Mouse (Mus musculus) naive thymus-derived CD4-positive, alpha-beta T cell, adult 2 months (primary cell): Measurements from ENCODE around the gene Nufip1.
"Not testable (repeated sequence)": the region's sequence is repeated elsewhere in the genome, so short reads cannot be mapped to it uniquely, and the experiment has no call there.

Source experiments
- DNase-seq: peaks from one replicate; pipeline ENCODE4 v3.0.0-alpha.2; 2011; ENCODE audit warnings: low read depth

Nufip1 gene

DNA sequence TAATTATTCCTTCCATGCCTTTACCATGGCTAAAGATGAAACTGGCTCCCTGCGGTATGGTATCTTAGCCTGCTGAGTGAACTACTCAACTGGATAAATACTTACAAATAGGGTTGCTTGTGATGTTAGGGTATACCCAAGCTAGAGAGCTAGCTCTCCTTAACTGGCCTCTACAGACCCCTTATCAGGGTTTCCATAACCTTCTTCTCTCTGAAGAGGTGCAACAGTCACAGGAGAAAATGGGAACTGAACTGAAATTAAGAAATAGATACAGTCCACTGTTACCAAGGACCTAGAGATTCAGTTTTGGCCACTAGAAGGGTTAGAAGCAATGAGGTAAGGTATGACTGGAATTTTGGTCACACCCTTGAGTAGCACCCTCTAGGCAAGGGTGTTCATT is 34.6 kb downstream of the Nufip1 start:
- DNase-seq, result no peak

DNA sequence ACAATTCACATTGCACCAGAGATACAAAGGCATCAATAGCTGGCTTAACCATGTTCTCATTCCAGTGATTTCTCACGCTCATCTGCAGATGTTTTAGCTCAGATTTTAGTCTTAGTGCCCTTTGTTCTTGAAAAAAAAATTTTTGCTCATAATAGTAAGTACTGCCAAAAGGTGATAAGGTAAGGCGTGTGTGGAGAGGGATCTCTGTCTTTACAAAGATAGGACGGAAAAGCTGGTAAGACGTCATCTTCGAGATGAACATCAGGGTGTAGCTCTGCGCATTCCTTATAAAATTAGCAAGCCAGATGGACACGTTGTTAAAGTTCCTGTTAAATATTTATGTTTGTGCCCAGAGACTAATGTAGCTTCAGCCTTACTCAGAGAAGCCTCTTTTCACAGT is 35.2 kb downstream of the Nufip1 start:
- DNase-seq, result no peak

DNA sequence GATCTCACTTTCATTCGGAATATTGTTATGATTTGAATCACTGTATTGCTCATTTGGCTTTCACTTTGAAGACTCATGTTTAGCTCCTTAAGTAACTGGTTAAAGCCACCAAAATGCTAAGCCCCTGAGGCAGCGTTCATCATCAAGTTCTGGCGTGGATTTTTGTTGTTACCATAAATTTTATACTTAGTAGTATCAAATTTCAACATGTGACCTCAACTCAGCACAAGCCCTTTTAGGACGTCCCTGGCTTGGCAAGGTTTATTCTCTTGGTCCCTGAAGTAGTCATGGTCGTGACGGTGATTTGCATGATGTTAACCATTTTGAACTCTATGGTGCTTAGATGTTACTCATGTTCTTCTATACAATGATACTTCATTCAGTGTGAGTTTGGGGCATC is 36.4 kb downstream of the Nufip1 start:
- no peak for DNase-seq

DNA sequence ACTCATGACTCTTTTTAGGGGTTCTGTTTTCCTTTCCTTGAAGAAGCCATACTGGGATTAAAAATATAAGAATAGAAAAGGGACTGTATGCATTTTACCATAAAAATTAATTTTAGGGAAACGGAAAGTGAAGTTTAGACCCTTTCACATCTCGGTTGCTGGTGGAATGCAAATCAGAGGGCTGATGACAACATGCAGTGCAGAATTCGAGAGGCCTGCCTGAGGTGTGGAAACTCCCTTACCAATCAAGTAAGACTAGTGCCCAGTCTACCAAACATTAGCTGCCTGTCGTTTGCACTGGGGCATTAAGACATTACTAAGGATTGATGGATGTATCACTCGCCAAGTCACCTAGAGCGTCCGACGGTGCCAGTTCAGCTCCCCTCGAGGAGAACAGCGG is 37.6 kb downstream of the Nufip1 start:
- no peak for DNase-seq

DNA sequence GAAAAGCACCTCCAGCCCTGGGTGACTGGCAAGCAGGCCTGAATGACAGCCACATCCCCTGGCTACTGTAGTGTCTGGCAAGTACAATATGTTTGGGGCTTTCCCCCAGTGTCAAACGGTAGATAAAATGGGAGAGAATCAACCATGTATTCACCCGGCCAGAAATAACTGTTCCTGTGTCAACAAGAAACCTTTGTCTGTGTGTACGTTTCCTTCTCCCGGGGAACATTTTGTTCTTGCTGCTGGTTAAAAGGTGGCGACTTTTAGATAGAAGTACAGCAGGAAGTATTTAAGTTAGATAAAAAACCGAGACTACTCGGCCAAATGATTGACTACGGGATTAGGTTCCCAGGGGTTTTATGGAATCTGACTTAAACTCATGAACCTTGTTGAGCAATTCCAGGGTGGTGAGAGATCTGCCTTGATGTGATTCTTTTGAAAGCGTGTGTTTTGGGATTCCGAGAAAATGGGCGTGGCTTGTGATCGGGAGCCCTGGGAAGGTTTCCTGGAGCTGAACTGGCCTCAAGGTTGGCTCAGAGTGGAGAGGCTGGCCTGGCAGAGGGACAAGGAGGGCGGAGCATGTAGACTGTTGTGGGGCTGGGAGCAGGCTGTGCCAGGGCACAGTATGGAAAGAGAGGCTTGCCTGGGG is 39.0 kb downstream of the Nufip1 start:
- no peak for DNase-seq

DNA sequence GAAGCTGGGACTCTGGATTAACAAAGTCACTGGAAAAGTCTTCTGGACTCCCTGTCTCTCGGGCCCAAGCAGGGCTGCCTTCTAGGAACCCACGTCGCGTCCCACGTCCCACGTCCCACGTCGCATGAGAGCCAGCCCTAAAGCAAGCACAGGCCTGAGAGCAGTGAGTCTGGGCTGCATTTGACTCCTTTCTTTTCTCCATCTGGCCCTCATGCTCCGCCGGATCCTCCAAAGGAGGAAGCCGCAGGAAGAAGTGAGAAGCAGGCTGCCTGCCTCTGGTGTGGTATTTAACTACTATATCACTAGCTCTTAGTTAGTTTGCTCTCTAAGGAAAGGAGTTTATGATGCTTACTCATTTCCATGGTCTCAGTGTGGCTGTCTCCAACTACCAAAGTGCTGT is 39.8 kb downstream of the Nufip1 start:
- no peak for DNase-seq

DNA sequence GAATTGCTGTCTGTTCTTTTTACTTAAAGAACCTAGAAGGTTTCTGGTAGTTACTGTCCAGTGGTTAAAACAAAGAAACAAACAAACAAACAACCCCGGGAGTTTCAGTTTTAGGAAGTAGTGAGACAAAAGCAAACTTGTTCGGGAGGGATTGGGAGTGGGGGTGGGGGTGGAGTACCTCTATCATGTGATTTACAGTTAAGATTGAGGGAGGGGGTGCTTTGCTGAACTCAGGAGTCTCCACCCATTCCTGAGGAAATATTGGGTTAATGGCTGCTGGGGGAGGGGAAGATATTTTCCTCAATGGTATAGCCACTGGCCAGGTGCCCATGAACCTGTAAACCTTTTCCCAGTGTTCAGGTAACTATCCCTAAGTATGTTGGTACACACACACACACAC is 40.3 kb downstream of the Nufip1 start:
- no peak for DNase-seq

DNA sequence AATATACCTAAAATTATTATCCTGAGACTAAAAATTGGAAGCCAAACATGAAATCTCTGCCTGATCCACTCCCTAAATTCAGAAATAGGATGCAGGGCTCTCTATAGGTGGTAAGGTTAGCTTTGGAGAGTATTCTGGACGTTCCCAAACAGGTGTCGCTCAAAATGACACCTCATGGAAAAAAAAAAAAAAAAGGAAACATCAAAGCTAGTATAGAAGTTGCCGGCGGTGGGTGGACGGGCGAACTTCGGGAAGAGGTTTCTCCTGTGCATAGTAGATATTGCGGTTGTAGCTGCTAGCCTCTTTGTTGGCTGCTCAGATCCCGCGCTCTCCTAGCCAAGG is 41.1 kb downstream of the Nufip1 start:
- no peak for DNase-seq

DNA sequence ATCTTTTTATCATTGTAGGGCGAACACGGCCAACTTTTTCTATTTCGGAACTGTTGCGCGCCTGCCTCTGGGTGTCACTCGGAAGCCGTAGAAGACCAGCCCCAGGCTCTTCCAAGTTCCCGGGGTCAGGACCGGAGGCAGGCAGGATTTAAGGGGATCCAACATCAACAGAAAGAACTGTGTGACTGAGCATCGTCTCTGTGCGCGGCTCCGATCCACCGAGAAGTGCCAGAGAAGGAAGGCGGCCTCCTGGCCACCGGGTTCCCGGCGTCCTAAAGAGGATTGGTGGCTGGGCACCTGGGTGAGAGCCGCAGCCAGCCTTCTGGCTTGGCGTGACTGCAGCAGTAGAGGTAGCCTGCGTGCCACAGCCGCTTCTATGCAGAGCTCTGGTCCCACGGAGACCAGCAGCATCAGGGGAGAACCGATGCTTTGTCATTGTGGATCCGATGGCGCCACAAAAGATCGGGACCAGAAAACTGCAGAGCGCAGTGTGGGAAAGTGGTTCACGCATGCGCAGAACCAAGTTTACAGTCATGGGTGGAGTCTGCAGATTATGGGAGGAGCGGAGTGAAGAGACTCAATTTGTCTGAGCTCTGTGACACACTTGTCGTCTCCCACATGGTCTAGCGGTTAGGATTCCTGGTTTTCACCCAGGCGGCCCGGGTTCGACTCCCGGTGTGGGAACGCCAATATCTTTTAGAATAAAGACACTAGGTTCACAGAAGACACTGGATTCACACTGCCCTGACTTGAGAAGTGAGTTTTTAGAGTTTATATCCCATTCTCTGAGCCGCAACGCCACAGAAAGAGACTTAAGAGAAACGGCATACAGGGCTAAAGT is 41.7 kb downstream of the Nufip1 start:
- peak; percentile 98 for DNase-seq

DNA sequence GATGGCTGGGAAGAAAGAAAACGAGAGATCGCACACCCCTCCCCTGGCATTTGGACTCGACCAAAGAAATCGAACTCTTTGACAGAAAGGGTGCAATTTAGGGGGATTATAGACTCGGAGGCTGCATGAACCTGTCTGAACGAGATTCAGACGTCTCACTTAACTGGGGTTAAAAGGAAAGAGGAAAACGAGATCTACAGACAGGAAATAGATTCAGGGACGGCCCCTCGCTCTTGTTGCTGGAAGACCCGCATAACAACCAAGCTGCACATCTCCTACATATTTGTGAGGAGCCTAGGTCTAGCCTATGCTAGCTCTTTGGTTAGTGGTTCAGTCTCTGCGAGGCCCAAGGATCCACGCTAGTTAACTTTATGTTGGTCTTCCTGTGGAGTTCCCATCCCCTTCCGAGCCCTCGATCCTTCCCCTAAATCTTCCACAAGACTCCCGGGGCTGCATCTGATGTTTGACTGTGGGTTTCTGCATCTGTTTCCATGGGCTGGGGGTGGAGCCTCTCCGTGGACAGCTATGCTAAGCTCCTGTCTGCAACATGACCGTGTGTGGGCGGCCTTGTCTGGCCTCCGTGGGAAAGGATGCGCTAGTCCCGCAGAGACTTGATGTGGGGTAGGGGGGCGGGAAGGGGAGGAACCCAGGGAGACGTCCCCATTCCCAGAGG is 42.4 kb downstream of the Nufip1 start:
- DNase-seq, result no peak

DNA sequence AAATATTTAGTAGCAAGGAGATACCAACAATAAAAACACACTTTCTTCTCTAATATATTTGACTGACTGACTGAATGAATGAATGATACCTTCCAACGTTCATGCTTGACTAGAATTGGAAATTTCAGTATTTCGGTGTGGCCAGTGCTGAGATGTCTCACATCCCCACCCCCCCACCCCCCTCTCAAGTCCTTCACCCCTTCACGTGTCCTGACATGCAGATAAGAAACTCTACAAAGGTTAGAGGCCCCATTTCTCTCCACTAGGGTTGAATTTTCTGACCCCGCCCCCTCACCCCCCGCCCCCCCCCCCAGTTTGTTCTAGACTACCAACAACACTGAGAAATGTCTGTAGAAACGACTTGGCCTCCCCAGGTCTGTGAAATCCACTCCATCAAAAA is 43.1 kb downstream of the Nufip1 start:
- DNase-seq, result peak; percentile 17

DNA sequence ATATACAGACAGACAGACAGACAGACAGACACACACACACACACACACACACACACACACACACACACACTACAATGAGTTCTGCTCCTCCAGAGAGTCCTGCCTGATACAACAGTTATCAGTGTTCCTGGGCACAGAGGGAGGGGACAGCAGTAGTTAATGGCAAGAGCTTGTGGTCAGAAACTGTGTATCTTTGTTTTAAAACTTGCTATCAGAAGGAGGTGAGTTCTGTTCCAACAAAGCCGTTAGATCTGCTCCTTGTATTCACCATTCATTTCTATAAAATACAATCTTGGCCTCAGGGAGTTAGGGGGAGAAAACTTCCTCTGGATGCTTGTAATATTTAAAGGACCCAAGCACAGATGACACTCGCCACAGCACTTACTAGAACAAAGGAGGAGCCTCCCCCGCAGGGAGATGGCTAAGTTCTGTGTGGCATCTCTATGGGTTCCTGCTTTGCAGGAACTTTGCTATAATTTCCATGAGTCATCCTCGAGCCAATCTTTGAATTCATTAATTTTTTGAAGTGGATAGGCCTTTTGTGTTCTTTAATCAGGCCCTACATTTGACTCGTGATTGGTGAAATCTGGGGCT is 47.6 kb downstream of the Nufip1 start:
- no peak for DNase-seq

DNA sequence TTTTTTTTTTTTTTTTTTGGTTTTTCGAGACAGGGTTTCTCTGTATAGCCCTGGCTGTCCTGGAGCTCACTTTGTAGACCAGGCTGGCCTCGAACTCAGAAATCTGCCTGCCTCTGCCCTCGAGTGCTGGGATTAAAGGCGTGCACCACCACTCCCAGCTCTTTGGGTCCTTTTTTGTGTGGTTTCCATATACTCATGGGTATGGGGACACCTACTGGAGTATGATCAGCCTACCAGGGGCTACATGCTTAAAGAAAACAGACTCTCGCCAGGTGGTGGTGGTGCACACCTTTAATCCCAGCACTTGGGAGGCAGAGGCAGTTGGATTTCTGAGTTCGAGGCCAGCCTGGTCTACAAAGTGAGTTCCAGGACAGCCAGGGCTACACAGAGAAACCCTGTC is 49.9 kb downstream of the Nufip1 start:
- DNase-seq, result not testable (repeated sequence)

DNA sequence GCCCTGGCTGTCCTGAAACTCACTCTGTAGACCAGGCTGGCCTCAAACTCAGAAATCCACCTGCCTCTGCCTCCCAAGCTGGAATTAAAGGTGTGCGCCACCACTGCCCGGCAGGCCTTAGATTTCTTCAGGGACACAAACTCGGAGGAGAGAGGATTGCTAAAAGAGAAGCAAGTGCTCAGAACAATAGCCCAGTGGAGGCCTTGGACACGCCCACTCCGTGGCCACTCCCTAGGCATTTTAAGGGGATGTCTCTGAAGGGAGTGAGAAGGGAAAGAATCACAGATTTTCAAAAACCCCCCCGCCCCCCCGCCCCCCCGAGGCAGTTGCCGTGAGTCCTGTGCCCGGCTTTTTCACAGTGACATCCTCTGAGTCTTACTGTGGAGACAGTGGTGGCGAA is 53.5 kb downstream of the Nufip1 start:
- DNase-seq, result no peak

DNA sequence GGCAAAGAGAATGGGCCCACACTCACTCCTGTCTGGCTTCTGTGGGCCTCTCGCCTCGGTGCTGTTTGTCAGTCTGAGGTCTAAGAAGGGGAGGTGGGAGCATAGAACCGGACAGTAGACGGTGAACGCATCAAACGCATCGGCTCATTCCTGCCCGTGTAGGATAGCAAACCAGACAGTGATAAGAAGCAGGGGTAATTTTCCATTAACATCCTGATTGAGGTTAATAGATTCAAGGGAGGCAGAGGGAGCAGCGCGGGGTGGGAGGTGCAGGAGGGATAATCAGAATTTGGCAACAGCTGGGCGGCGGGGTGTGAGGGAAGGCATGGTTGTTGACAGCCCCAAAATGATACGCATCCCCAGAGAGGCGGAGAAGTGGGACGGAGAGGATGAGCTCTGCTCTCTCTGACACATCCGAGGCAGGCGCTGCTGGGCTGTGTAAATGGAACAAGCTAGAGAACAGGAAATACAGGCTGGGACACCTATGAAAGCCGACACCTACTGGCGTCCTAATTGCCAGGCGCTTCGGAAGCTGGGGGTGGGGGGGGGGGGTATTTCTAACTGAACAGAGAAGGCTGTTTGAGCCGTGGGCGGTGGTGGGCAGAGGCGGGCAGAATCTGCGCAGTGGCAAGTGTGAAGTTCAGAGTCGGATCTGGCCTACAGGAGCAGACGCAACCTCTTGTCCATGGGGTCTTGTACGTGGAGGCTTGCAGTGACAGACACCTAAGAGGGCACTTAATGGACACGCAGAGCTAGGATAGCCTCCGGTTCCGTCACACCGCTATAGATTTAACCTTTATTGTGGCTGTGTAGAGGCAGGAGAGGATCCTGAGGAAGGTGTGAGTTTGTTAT is 54.4 kb downstream of the Nufip1 start:
- peak; percentile 14 for DNase-seq

DNA sequence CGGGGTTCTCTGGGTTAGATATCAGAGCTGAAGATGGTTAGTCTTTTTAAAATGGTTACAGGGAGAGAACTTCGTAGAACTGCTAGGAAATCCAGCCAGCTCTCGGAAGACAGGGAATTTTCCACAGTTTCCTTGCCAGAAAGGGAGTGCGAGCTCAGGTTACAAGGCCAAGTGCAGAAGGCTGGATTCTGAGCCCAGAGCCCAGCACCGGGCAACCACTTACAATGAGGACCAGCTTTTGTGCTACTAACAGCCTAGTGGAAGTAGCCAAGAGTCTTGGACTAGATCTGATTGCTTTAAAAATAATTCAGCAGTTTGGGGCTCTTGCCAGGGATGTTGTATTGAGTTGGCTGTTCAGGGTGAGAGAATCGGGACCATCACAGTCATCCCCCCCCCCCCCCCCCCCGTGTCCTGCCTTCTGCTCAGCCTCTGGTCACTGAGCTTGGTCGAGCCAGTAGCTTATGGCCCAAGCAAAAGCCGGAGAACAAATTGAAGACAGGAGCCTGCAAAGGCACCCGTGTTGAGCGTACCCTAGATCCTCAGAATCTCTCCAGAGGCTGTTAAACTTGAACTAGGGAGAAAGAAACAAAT is 59.3 kb downstream of the Nufip1 start:
- no peak for DNase-seq

DNA sequence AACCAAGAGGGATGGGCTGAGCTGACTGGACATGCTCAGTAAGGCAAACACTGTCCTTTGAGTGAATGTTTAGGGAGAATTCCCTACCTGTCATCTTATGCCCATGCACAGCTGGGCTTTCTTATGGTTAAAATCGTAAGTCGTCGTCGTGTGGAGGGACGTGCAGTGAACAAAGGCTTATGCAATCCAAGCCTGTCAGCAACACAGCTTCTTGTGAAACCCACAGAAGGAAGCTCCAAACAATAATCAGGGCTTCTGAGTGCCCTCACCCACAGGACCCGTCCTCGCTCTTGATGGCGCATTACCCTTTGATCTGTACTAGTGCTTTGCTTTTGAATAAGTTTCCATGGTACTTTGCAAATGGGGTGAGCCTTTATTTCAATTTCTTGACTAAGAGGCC is 60.6 kb downstream of the Nufip1 start:
- no peak for DNase-seq

DNA sequence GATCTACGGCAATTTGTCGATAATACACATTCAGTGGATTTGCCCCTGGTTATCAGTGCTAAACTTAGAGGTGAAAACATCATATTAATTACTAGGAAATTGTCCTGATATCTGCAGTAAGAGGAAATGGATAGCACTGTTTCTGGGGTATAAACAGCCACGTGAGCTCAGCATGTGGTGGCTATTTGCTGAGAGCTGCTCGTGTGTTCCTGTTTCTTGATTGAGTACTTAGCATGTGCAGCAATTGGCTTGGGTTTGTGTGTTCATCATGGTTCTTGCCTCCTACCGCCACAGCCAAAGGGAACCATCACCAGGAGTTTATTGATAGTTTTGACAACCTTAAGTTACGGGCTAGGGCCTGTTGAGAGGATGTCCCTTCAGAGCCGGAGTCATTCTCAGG is 63.6 kb downstream of the Nufip1 start:
- DNase-seq, result no peak

DNA sequence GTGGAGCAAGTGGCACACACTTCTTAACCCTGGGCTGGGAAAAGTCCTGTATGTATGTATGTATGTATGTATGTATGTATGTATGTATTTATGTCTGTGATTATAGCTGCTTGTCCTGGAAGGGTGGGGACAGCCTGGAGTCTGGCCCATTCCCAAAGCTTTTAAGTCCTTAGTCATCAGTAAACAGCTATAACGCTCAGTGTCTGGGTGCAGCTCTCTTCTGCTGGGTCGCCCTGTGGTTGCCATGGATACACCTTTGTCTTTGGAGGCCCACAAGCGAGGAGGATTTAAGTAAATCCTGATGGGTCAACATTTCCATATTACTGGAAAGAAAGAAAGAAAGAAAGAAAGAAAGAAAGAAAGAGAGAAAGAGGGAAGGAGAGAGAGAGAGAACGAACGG is 65.1 kb downstream of the Nufip1 start:
- DNase-seq, result no peak

DNA sequence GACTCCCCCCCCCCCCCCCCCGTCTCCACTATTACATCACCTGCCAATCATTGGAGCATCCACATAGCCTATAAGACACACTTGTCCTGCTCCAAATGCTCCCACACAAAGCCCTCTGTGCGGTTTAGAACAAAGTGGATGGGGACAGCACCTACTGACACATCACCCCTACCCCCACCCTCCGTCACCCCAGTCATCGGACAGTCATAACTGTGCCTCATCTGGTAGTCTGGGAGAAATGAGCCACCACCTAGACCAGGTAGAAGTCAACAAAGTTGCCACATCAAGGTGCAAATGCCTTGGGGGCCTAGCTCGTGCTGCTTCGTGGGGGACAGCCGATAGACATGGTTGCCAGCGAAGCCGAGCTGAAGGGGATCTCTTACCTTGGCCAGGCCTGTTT is 66.5 kb downstream of the Nufip1 start:
- no peak for DNase-seq

DNA sequence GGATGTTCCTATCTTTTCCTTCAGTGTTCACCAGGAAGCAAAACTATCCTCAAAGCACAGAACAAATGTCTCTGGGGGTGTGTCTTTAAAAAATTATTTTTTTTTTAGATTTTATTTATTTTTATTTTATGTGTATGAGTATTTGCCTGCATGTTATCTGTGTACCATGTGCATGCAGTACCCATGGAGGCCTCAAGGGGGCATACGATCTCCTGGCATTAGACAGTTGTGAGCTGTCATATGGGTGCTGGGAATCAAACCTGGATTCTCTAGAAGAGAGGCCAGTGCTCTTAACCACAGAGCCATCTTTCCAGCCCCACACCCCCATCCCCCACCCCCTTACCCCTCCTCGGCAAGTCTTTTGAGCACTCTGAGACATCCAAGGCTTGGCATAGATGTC is 67.8 kb downstream of the Nufip1 start:
- peak; percentile 33 for DNase-seq

DNA sequence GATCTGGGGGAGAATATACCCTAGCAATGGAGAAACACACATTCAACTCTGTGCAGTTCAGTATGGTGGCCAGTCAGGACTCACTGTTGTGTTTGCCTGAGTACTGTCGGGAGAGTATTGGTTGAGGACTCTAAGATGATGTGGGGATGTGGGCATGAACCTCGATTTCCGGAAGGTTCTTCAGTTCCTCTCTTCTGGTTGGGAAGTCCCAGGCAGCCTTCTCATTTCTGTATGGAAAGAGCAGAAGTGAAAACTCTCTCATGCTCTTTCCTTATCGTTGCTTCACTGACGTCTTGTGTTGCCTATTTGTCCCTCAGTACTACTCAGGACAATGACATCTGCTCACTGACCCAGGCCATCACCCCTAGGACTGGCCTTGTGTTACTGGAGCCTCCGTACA is 68.7 kb downstream of the Nufip1 start:
- DNase-seq, result no peak
